Mouse (Mus musculus) embryonic facial prominence, embryonic 10.5 days (tissue): ENCODE results near the gene Tnfrsf1a. TPM values are rescaled to one million over a fixed set of nuclear protein-coding genes. Genes with fewer than 3 reads are reported as not detected.

Experiments
- DNase-seq: peaks from one replicate; pipeline ENCODE4 v3.0.0-alpha.2; 2017; ENCODE audit warnings: low spot score
- H3K27ac ChIP-seq: fragments of 300-500 bp; sonication (generic); replicated peaks from 2 replicates; pipeline ENCODE4 v1.5.1; 2016; ENCODE audit warnings: mild to moderate bottlenecking
- H3K27me3 ChIP-seq: fragments of 300-500 bp; sonication (generic); replicated peaks from 2 replicates; pipeline ENCODE4 v1.6.1; 2016; ENCODE audit warnings: low read depth, mild to moderate bottlenecking; ENCODE audit not compliant: poor library complexity, severe bottlenecking
- H3K36me3 ChIP-seq: fragments of 300-500 bp; sonication (generic); replicated peaks from 2 replicates; pipeline ENCODE4 v1.6.1; 2016; ENCODE audit warnings: mild to moderate bottlenecking, moderate library complexity
- H3K4me1 ChIP-seq: fragments of 300-500 bp; sonication (generic); 2 replicates; pipeline ENCODE4 v1.6.1; 2016
- H3K4me3 ChIP-seq: fragments of 300-500 bp; sonication (generic); 2 replicates; pipeline ENCODE4 v1.5.1; 2016; ENCODE audit warnings: mild to moderate bottlenecking, moderate library complexity
- H3K9me3 ChIP-seq: fragments of 300-500 bp; sonication (generic); 2 replicates; pipeline ENCODE4 v1.6.1; 2016; ENCODE audit warnings: mild to moderate bottlenecking
- WGBS: fragments of 180-500 bp; shearing (Covaris S2); methylation state at CpG from one replicate; pipeline ENCODE4 v1.1.7; 2016; 5-methylcytosine and 5-hydroxymethylcytosine counted together
- polyA plus RNA-seq: library from polyadenylated mRNA; unstranded; fragments of >200 nt; fragmentation: Nextera tagmentation; extraction: Ambion mirVana; gene quantifications from 2 replicates; pipeline ENCODE4 v1.2.1, GENCODE M21; 2016

The Tnfrsf1a gene
- polyA plus RNA-seq, 1 experiment from 2014 or later, result 33.4 TPM

DNA sequence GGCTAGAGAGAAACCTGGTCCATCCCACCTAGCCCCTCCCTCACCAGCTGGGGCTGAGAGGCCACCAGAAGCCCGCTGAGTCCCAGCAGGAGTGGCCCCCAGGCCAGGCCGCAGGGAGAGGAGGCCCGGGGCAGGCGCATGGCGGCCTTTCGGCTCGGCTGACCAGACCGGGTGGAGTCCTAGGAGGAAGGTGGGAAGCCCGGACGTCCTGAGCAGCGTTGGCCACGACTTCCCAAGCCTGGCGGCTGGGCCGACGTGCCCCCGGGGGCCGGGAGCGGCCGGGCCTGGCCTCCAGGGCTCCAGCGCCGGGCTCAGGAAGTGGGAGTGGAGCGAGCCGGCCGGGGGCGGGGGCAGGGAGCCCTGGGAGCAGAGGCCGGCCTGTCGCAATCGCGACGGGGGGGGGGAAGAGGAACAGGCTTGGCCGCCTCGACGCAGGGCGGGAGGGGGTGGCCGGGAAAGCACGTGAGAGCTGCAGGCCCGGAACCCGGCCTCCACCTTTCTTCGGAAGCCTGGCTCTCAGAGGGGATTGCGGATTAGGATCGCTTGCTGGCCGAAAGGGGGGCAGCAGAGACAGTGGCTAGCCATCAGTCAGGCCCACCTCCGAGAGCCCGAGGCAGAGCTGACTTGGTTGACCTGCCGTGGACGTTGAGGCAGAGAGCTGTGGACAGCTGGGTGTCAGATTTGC is 35.5 kb upstream of the Tnfrsf1a start, which contains the start of gene Ltbr:
Gene Ltbr, minus strand, starts transcription at position 340 of the 685 bp plus-strand sequence.
- Histone ChIP-seq H3K9me3 (no peaks in the 10 kb centered on the region), H3K4me1 (peaks cover 50% of the 10 kb centered on the region), H3K27ac (peak within 1 kb of the TSS; percentile 93), H3K36me3 (peaks cover 11% of the 10 kb centered on the region), H3K4me3 (peak within 1 kb of the TSS; percentile 64), H3K27me3 (peaks cover 44% of the 10 kb centered on the region)
- 2% methylated on average over 46 of the region's 46 CpGs for WGBS
- peak; percentile 88 for DNase-seq

- Histone ChIP-seq H3K27ac (peak overlapping the region; percentile 93), H3K9me3 (no peaks in the 10 kb centered on the region), H3K27me3 (peaks cover 49% of the 10 kb centered on the region), H3K36me3 (peaks cover 11% of the 10 kb centered on the region), H3K4me1 (peaks cover 45% of the 10 kb centered on the region), H3K4me3 (peak overlapping the region; percentile 64)
- DNase-seq, result no peak
- WGBS, result 50% methylated on average over 7 of the region's 7 CpGs
These were observed 35.0 kb upstream of the Tnfrsf1a start for GRCm38 (mm10) chr6:125314231-125314563.

- DNase-seq, result no peak
- Histone ChIP-seq H3K27me3 (peaks cover 54% of the 10 kb centered on the region), H3K4me3 (no peak overlapping the region), H3K4me1 (peaks cover 39% of the 10 kb centered on the region), H3K36me3 (peaks cover 9% of the 10 kb centered on the region), H3K9me3 (no peaks in the 10 kb centered on the region), H3K27ac (0 out of 2 replicates have a peak overlapping the region, but pooled peaks have one; percentile 93)
- WGBS, result 75% methylated on average over 6 of the region's 6 CpGs
These were observed 34.4 kb upstream of the Tnfrsf1a start for GRCm38 (mm10) chr6:125314746-125315145.

- WGBS, result 81% methylated on average over 7 of the region's 7 CpGs
- Histone ChIP-seq H3K4me1 (peaks cover 45% of the 10 kb centered on the region), H3K27me3 (peaks cover 77% of the 10 kb centered on the region), H3K9me3 (no peaks in the 10 kb centered on the region), H3K27ac (no peak overlapping the region), H3K36me3 (peaks cover 3% of the 10 kb centered on the region), H3K4me3 (no peak overlapping the region)
- DNase-seq, result no peak
These were observed 32.1 kb upstream of the Tnfrsf1a start for GRCm38 (mm10) chr6:125317077-125317476.

DNA sequence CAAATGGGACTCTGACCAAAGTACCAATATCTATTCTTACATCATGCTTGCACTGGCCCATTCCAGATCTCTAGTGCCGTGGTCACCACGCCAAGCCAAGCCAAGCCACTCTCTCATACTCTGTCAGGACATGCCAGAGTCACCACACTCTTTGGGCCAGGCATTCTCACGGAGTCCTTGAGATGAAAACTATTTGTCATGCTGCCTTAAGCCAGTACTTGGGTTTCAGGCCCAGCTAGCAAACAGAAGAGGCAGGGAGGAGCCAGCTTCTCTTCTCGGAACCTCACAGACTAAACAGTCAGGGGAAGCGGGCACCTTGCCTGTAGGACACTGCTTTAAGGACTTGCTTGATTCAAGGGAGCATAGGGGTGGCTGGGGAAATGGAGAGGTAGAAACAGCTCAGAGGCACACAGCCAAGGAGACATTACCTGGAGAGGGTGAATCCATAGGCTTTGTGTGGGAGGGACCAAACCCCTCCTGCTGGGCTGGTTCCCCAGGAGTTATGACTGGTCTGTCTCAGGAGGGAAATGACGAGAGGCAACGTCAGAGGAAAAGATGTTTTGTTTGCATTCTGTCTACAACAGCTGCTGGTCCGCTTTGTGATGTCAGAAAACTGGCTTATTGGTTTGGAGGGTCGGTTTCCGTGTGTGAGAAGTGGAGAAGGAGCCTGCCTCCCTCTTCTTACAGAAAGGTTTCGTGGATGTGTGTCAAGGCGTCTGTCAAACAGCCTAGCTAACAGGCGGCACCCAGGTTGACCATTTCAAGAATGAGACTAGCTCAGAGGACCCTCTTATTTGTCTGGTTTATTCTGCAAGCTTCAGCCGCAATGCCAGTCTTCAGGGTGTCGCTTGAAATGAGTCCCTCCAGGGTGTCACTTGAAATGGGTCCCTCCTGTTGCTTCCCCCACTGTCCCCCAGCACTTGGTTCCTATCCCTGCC is 29.9 kb upstream of the Tnfrsf1a start:
- Histone ChIP-seq H3K36me3 (no peaks in the 10 kb centered on the region), H3K9me3 (no peaks in the 10 kb centered on the region), H3K4me1 (peaks cover 26% of the 10 kb centered on the region), H3K27ac (no peak overlapping the region), H3K4me3 (no peak overlapping the region), H3K27me3 (peaks cover 77% of the 10 kb centered on the region)
- no peak for DNase-seq
- 67% methylated on average over 15 of the region's 15 CpGs for WGBS

DNA sequence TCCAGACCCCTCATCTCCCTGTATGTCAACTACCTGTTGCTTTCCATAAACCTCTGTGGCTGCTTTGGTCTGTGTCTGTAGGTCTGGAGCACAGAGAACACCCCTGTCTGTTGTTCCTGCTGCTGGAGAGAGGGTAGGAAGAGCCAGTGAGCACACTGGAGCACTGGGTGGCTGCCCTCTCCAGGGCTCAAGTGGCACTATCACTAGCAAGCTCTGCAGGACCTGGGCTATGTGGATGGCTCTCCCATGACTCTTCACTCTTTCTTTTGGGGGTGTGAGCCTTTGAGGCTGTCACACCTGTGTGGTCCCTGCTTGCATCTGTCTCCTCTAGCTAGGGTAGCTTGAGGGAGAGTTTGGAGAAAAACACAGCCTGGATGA is 29.3 kb upstream of the Tnfrsf1a start:
- H3K27ac ChIP-seq, result no peak overlapping the region
- no peak overlapping the region for H3K4me3 ChIP-seq
- no peak for DNase-seq
- peaks cover 71% of the 10 kb centered on the region for H3K27me3 ChIP-seq
- H3K9me3 ChIP-seq, result no peaks in the 10 kb centered on the region
- no peaks in the 10 kb centered on the region for H3K36me3 ChIP-seq
- peaks cover 20% of the 10 kb centered on the region for H3K4me1 ChIP-seq

GRCm38 (mm10) chr6:125320323-125320722 is 28.8 kb upstream of the Tnfrsf1a start, which contains the start of gene Scnn1a:
Gene Scnn1a (plus strand): TSS chr6:125320659.
- Histone ChIP-seq H3K9me3 (no peaks in the 10 kb centered on the region), H3K36me3 (no peaks in the 10 kb centered on the region), H3K4me1 (peaks cover 18% of the 10 kb centered on the region), H3K4me3 (peak within 1 kb of the TSS; percentile 17; the same call in 1 of the 2 replicates), H3K27me3 (peaks cover 70% of the 10 kb centered on the region), H3K27ac (no peak within 1 kb of the TSS)
- 73% methylated on average over 1 of the region's 1 CpGs for WGBS
- no peak for DNase-seq

DNA sequence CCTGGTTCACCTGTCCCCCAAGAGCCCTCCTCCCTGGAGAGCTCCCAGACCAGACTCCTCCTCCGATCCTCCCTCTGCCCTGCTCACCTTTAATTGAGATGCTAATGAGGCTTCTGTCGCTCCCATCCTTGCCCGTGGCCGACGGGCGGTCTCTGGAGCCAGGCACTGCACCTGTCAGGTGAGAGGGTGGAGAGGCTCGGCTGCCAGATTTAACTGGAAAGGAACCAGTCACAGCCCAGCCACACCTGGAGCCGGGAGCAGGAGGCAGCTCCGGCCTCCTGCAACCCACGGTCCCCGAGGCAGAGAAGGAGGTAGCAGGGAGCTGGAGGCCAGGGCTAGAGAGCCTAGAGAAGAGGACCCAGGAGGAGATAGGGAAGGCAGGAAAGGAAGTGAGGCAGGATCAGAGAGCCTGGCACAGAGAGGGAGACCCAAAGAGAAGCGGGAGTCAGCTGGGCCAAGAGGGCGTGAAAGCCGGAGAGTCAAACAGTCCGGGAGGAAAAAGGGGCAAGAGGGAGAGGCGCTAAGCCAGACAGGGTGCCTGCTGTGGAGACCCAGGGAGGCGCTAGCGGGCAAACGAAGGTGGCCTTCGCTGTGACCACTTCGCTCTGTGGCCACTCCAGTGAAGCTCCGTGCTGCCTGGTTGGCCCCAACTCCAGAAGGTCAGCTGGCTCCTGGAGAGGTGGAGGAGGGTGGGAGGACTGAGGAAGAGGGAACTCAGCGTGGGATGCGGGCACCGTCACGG is 27.9 kb upstream of the Tnfrsf1a start:
- Histone ChIP-seq H3K27me3 (peaks cover 64% of the 10 kb centered on the region), H3K4me3 (peak overlapping the region; percentile 17)
- peak; percentile 29 for DNase-seq

DNA sequence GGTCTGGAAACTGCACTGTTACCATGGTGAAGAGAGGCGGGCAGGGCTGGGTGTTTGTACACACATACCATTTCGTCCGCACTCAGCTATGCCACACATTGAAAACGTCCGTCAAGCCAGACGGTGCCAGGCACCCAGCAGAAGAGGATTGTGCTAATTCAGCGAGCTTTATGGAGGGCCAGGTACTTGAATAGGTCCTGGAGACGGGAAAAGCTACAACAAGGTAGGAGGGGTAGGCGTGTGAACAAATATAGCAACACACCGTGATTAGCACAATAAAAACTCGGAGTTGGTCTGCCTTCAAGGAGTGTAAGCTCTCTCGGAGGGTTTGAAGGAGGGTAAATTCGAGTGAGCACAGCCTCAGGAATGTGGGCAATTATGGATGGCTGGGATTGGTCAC is 26.4 kb upstream of the Tnfrsf1a start:
- Histone ChIP-seq H3K27ac (no peak overlapping the region), H3K36me3 (no peaks in the 10 kb centered on the region), H3K9me3 (no peaks in the 10 kb centered on the region), H3K27me3 (peaks cover 59% of the 10 kb centered on the region), H3K4me1 (peaks cover 18% of the 10 kb centered on the region), H3K4me3 (no peak overlapping the region)
- WGBS, result 67% methylated on average over 13 of the region's 13 CpGs
- no peak for DNase-seq

More for the DNA sequence above, 27.9 kb upstream of the Tnfrsf1a start:
- H3K27ac ChIP-seq, result no peak overlapping the region
- H3K36me3 ChIP-seq, result no peaks in the 10 kb centered on the region
- 6% methylated on average over 26 of the region's 26 CpGs for WGBS
- H3K4me1 ChIP-seq, result peaks cover 18% of the 10 kb centered on the region
- H3K9me3 ChIP-seq, result no peaks in the 10 kb centered on the region

- H3K36me3 ChIP-seq, result no peaks in the 10 kb centered on the region
- WGBS, result 66% methylated on average over 6 of the region's 6 CpGs
- DNase-seq, result no peak
- H3K4me3 ChIP-seq, result no peak overlapping the region
- H3K4me1 ChIP-seq, result peaks cover 18% of the 10 kb centered on the region
- H3K27ac ChIP-seq, result no peak overlapping the region
- H3K27me3 ChIP-seq, result peaks cover 56% of the 10 kb centered on the region
- H3K9me3 ChIP-seq, result no peaks in the 10 kb centered on the region
These were observed 25.6 kb upstream of the Tnfrsf1a start for GRCm38 (mm10) chr6:125323547-125323946.

- Histone ChIP-seq H3K27ac (no peak overlapping the region), H3K36me3 (no peaks in the 10 kb centered on the region), H3K27me3 (peaks cover 45% of the 10 kb centered on the region), H3K4me1 (peaks cover 23% of the 10 kb centered on the region), H3K9me3 (no peaks in the 10 kb centered on the region), H3K4me3 (no peak overlapping the region)
- no peak for DNase-seq
- WGBS, result 78% methylated on average over 6 of the region's 6 CpGs
These were observed 23.8 kb upstream of the Tnfrsf1a start for GRCm38 (mm10) chr6:125325337-125325736.

DNA sequence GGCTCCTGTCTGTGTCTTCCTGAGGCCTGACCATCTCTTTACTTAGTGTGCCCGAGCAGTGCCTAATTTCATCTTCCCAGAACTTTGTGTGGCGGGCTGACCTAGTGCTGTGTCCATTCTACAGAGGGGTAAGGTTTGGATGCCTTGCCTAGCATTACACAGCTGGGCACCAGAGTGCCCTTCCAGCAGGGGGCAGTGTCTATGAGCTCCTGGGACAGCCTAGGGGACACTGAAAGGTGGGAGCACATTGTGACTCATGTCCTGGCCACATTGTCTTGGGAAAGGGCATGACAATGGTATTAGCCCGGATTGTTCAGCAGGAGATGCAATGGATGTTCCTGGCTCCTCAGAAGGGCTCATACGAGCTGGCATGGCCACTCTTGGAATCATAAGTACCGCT is 20.9 kb upstream of the Tnfrsf1a start:
- 78% methylated on average over 5 of the region's 5 CpGs for WGBS
- Histone ChIP-seq H3K36me3 (no peaks in the 10 kb centered on the region), H3K27me3 (peaks cover 16% of the 10 kb centered on the region), H3K4me1 (peaks cover 11% of the 10 kb centered on the region), H3K9me3 (no peaks in the 10 kb centered on the region), H3K4me3 (no peak overlapping the region), H3K27ac (no peak overlapping the region)
- DNase-seq, result no peak
